Mouse (Mus musculus): ENCODE measurements around the gene Usp36.

DNA sequence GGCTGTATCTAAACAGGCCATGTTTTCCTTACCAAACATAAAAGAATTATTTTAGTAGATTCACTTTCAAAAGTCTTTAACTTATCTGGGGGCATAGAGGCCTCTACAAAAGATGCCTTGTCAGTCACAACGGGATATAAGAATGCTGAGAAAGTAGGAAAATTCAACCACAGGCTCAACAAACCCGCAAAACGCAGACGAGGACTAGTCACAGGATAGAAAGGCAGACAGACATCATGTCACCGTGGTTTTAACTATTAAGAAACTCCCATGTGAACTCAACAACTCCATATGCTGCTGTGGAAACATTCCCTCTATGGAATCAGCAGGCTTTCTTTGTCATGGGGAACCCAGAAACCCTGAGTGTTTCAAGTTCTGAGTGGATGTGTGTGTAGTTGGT is 60.1 kb downstream of the Usp36 start:
- TF ChIP-seq POLR2A (IDR thresholded peaks at IDR 0.05; ENCODE audit: low read depth, low read length) = no peak
- no peak for TF ChIP-seq CTCF (IDR thresholded peaks at IDR 0.05; ENCODE audit: extremely low read depth, insufficient read length, insufficient replicate concordance, low read depth, low read length)

Measured in small intestine, adult 2 months (tissue).